Mouse (Mus musculus) CH12.LX (cell line): ENCODE data around the gene Gm10392. TPM values are rescaled to one million over a fixed set of nuclear protein-coding genes. Genes with fewer than 3 reads are reported as not detected.

Experiments
- DNase-seq: peaks from one replicate; pipeline ENCODE4 v3.0.0-alpha.2; 2013; ENCODE audit errors: extremely low read depth
- H3K27ac ChIP-seq: 2 replicates; pipeline ENCODE4 v1.5.1; 2012; ENCODE audit warnings: low read depth, mild to moderate bottlenecking, control low read depth, moderate library complexity; ENCODE audit not compliant: insufficient read depth
- H3K27me3 ChIP-seq: replicated peaks from 2 replicates; pipeline ENCODE3; 2012; ENCODE audit warnings: inconsistent platforms
- H3K36me3 ChIP-seq, 2 experiments: replicated peaks in 1 of 2; 2 replicates each; pipeline versions ENCODE3 to v1.6.1; 2012; ENCODE audit warnings: inconsistent platforms in 1 of 2, low read length in 1 of 2, mild to moderate bottlenecking in 1 of 2, mixed read lengths in 1 of 2, moderate library complexity in 1 of 2; ENCODE audit not compliant: control insufficient read depth in 1 of 2, insufficient read depth in 1 of 2
- H3K4me1 ChIP-seq, 2 experiments: 2 replicates each; pipeline ENCODE4 v1.6.1; 2012; ENCODE audit warnings: inconsistent platforms in 1 of 2, moderate library complexity in 1 of 2; ENCODE audit not compliant: insufficient read depth in 2 of 2, control insufficient read depth in 1 of 2
- H3K4me2 ChIP-seq: 2 replicates; pipeline ENCODE4 v1.6.1; 2012; ENCODE audit warnings: low read depth, mild to moderate bottlenecking, control low read depth; ENCODE audit not compliant: poor library complexity, insufficient read depth, severe bottlenecking
- H3K4me3 ChIP-seq, 3 experiments: fragments of 150-350 bp in 1 of 3; sonication (generic) in 1 of 3; replicated peaks in 1 of 3; 2 replicates each; pipeline versions ENCODE3 to v1.5.1; 2011 to 2012; ENCODE audit warnings: low read depth in 2 of 3, low read length in 2 of 3, mild to moderate bottlenecking in 2 of 3, moderate library complexity in 2 of 3, control low read depth in 1 of 3, improper control_type of control experiment in 1 of 3, inconsistent platforms in 1 of 3, mixed read lengths in 1 of 3; ENCODE audit not compliant: poor library complexity in 1 of 3
- H3K79me2 ChIP-seq: replicated peaks from 2 replicates; pipeline ENCODE4 v1.6.1; 2012; ENCODE audit warnings: mild to moderate bottlenecking, moderate library complexity; ENCODE audit not compliant: control insufficient read depth, poor library complexity, insufficient read depth, severe bottlenecking; ENCODE audit errors: extremely low read depth
- H3K9ac ChIP-seq: 2 replicates; pipeline ENCODE4 v1.6.1; 2012; ENCODE audit warnings: low read depth, mild to moderate bottlenecking, control low read depth, moderate library complexity; ENCODE audit not compliant: insufficient read depth
- H3K9me3 ChIP-seq: replicated peaks from 2 replicates; pipeline ENCODE3; 2012; ENCODE audit warnings: low read length, inconsistent platforms, mixed read lengths
- CHD1 ChIP-seq: IDR thresholded peaks from 2 replicates; pipeline ENCODE4 v1.6.1; 2012; ENCODE audit warnings: low read depth, low read length, improper control_type of control experiment, inconsistent platforms
- ELF1 ChIP-seq: IDR thresholded peaks from 2 replicates; pipeline ENCODE4 v1.6.1; 2014; ENCODE audit warnings: low read depth, mild to moderate bottlenecking, inconsistent platforms, low read length, improper control_type of control experiment
- EP300 ChIP-seq: IDR thresholded peaks from 2 replicates; pipeline ENCODE4 v1.6.1; 2011; ENCODE audit warnings: low read length, improper control_type of control experiment
- ETS1 ChIP-seq: conservative IDR thresholded peaks from 2 replicates; pipeline ENCODE4 v1.6.1; 2012; ENCODE audit warnings: low read depth, mild to moderate bottlenecking, inconsistent platforms, low read length, improper control_type of control experiment, moderate library complexity
- IRF4 ChIP-seq: IDR thresholded peaks from 2 replicates; pipeline ENCODE4 v1.6.1; 2014; ENCODE audit warnings: low read depth, mild to moderate bottlenecking, inconsistent platforms, low read length, improper control_type of control experiment
- MAX ChIP-seq: IDR thresholded peaks from 2 replicates; pipeline ENCODE4 v1.6.1; 2011; ENCODE audit warnings: low read length, improper control_type of control experiment
- NELFE ChIP-seq: IDR thresholded peaks from 2 replicates; pipeline ENCODE4 v1.6.1; 2011; ENCODE audit warnings: low read depth, low read length, improper control_type of control experiment
- NRF1 ChIP-seq: IDR thresholded peaks from 2 replicates; pipeline ENCODE4 v1.6.1; 2014; ENCODE audit warnings: low read depth, mild to moderate bottlenecking, inconsistent platforms, low read length, improper control_type of control experiment, moderate library complexity
- PAX5 ChIP-seq: IDR thresholded peaks from 2 replicates; pipeline ENCODE4 v1.6.1; 2012; ENCODE audit warnings: low read length, inconsistent platforms, mixed read lengths
- POLR2A ChIP-seq: IDR thresholded peaks from 2 replicates; pipeline ENCODE4 v1.6.1; 2011; ENCODE audit warnings: low read depth, mild to moderate bottlenecking, improper control_type of control experiment, low read length
- POLR2AphosphoS2 ChIP-seq: IDR thresholded peaks from 2 replicates; pipeline ENCODE4 v1.6.1; 2011; ENCODE audit warnings: low read depth, low read length, improper control_type of control experiment
- RAD21 ChIP-seq: IDR thresholded peaks from 2 replicates; pipeline ENCODE4 v1.6.1; 2011; ENCODE audit warnings: low read depth, mild to moderate bottlenecking, low read length, improper control_type of control experiment, moderate library complexity
- TBP ChIP-seq: conservative IDR thresholded peaks from 2 replicates; pipeline ENCODE4 v1.6.1; 2011; ENCODE audit warnings: low read depth, low read length, improper control_type of control experiment
- UBTF ChIP-seq: IDR thresholded peaks from 2 replicates; pipeline ENCODE4 v1.6.1; 2012; ENCODE audit warnings: low read depth, mild to moderate bottlenecking, inconsistent platforms, low read length, improper control_type of control experiment, moderate library complexity
- USF1 ChIP-seq: IDR thresholded peaks from 2 replicates; pipeline ENCODE4 v1.6.1; 2014; ENCODE audit warnings: low read depth, mild to moderate bottlenecking, inconsistent platforms, low read length, improper control_type of control experiment
- ZC3H11A ChIP-seq: IDR thresholded peaks from 2 replicates; pipeline ENCODE4 v1.6.1; 2012; ENCODE audit warnings: low read depth, mild to moderate bottlenecking, inconsistent platforms, low read length, improper control_type of control experiment
- ZKSCAN1 ChIP-seq: IDR thresholded peaks from 2 replicates; pipeline ENCODE4 v1.6.1; 2012; ENCODE audit warnings: low read depth, inconsistent platforms, low read length, improper control_type of control experiment, borderline replicate concordance
- ZMIZ1 ChIP-seq: IDR thresholded peaks from 2 replicates; pipeline ENCODE4 v1.6.1; 2012; ENCODE audit warnings: low read depth, mild to moderate bottlenecking, inconsistent platforms, low read length, improper control_type of control experiment
- ZNF384 ChIP-seq: IDR thresholded peaks from 2 replicates; pipeline ENCODE4 v1.6.1; 2012; ENCODE audit warnings: low read depth, low read length, improper control_type of control experiment, inconsistent platforms
- dilution Hi-C: fragments of 300-500 bp; cut with MboI; formaldehyde crosslinking; loops from 2 replicates; pipeline ENCODE4 v1.14.3; 2020; ENCODE audit warnings: low sequenced_read_pairs; ENCODE audit not compliant: extremely low pct_unique_long_range_greater_than_20kb, extremely low pct_ligation_motif_present
- in situ Hi-C: fragments of 300-500 bp; cut with MboI; formaldehyde crosslinking; loops from 3 replicates; pipeline ENCODE4 v1.14.3; 2019; ENCODE audit warnings: low sequenced_read_pairs, low pct_ligation_motif_present, low pct_unique_long_range_greater_than_20kb, mixed read lengths
- polyA plus RNA-seq: library from polyadenylated mRNA; unstranded; fragments of >175 nt; gene quantifications from 2 replicates; pipeline ENCODE4 v1.2.1, GENCODE M21; 2012; ENCODE audit warnings: low read depth; ENCODE audit not compliant: insufficient read length
- total RNA-seq, 2 experiments: library from RNA; depleted of rRNA; stranded (reverse); fragments of 300-350 nt in 1 of 2; fragments of >200 nt in 1 of 2; gene quantifications; 2 replicates each; pipeline ENCODE4 v1.2.3; 2012 to 2014

The Gm10392 gene
- total and polyA plus RNA-seq, 3 experiments, result 0.13 to 0.17 TPM; not detected in 1

DNA sequence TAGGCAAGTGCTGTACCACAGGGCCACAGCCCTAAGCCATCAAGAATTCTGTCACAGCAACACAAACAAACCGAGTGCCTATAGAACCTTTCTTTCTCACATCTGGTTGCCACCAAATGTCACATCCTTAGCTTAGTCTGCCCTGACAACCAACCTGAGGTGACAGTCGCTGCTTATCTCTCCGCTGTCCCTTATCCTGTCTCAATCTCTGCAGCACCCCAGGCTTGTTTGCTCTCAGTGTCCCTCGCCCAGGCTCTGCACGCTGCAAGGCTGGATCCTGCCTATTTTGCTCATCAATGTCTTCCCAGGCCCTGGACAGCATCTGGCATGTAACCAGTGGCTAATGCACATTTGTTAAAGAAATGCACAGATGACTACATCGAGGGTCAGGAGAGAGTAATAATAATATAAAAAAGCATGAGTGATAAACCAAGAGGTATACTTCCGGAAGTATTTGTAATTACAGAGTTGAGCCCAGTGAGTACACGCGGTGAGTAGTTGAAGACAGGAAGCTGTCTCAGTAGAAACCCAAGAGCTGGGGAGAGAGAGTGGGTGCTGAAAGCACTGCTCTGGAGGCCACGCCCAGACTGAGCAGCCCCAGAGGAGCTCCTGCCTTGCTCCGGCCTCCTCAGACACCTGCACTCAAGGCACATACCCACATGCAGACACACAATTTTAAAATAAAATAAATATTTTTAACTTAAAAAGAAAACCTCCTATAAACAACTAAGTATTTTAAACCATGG is 35.3 kb downstream of the Gm10392 start:
- Histone ChIP-seq H3K9ac (no peak overlapping the region), H3K36me3 (no peaks in the 10 kb centered on the region), H3K4me3 (no peak overlapping the region), H3K4me2 (no peak overlapping the region), H3K27ac (no peak overlapping the region), H3K4me1 (peaks cover 0 to 7% of the 10 kb centered on the region in 2 experiments; a peak in 1 of 4 replicates), H3K27me3 (peaks cover 29% of the 10 kb centered on the region), H3K9me3 (no peaks in the 10 kb centered on the region), H3K79me2 (no peaks in the 10 kb centered on the region)
- in situ Hi-C loops, result no loop called here
- dilution Hi-C loops, result no loop called here
- TF ChIP-seq TBP (no peak), ZNF384 (no peak), NRF1 (no peak), RAD21 (no peak), USF1 (no peak), IRF4 (no peak), MAX (no peak), ZC3H11A (no peak), NELFE (no peak), ETS1 (no peak), POLR2A (no peak), ZKSCAN1 (no peak), PAX5 (no peak)
- no peak for DNase-seq

DNA sequence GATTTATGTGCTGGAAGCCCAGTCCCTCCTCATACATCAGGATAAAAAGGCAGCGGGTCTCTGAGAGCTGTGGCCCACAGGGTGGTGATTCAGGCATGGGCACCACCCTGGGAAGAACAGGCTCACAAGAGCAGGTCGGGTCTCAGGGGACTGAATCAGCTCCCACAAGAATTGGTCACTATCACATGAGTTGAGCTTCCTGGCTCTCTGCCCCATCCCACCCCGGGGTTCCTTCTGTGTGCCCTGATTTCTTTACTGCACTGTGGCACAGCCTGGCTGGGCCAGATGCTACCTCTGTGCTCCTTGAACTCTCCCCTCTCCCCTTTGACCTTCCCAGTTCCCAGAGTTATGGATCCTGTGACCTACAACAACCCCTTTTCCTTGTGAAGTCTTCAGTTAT is 36.0 kb downstream of the Gm10392 start:
- Histone ChIP-seq H3K4me3 (no peak overlapping the region), H3K9me3 (no peaks in the 10 kb centered on the region), H3K79me2 (no peaks in the 10 kb centered on the region), H3K27me3 (peaks cover 23% of the 10 kb centered on the region), H3K9ac (no peak overlapping the region), H3K27ac (no peak overlapping the region), H3K36me3 (no peaks in the 10 kb centered on the region), H3K4me2 (no peak overlapping the region), H3K4me1 (peaks cover 0 to 7% of the 10 kb centered on the region in 2 experiments; a peak in 1 of 4 replicates)
- in situ Hi-C loops (no loop called here), dilution Hi-C loops (no loop called here)
- TF ChIP-seq IRF4, result no peak
- TF ChIP-seq ELF1, result no peak
- TF ChIP-seq UBTF, result no peak
- TF ChIP-seq POLR2AphosphoS2, result no peak
- no peak for TF ChIP-seq EP300
- TF ChIP-seq CHD1, result no peak
- TF ChIP-seq ZMIZ1, result no peak
- no peak for TF ChIP-seq TBP
- no peak for TF ChIP-seq ZC3H11A
- no peak for DNase-seq
